Mouse (Mus musculus) erythroblast, embryonic 14.5 days (primary cell): ENCODE measurements around the gene Il18rap. TPM values are rescaled to one million over a fixed set of nuclear protein-coding genes. Genes with fewer than 3 reads are reported as not detected.
"Not testable (repeated sequence)": the region's sequence is repeated elsewhere in the genome, so short reads cannot be mapped to it uniquely, and the experiment has no call there.

Experiments
- H3K27me3 ChIP-seq: 2 replicates; pipeline ENCODE4 v1.6.1; 2012; ENCODE audit warnings: inconsistent platforms; ENCODE audit not compliant: control insufficient read depth
- H3K36me3 ChIP-seq: 2 replicates; pipeline ENCODE4 v1.6.1; 2012; ENCODE audit warnings: mild to moderate bottlenecking, inconsistent platforms; ENCODE audit not compliant: control insufficient read depth
- H3K4me1 ChIP-seq: 2 replicates; pipeline ENCODE4 v1.6.1; 2012; ENCODE audit warnings: inconsistent platforms; ENCODE audit not compliant: control insufficient read depth
- H3K4me3 ChIP-seq: replicated peaks from 2 replicates; pipeline ENCODE3; 2012; ENCODE audit warnings: moderate library complexity, mild to moderate bottlenecking, inconsistent platforms
- H3K9me3 ChIP-seq: 2 replicates; pipeline ENCODE4 v1.6.1; 2012; ENCODE audit warnings: low read length, inconsistent platforms, mixed read lengths; ENCODE audit not compliant: control insufficient read depth
- GATA1 ChIP-seq: IDR thresholded peaks from 2 replicates; pipeline ENCODE4 v1.6.1; 2012; ENCODE audit warnings: low read length, inconsistent platforms, mixed read lengths
- TAL1 ChIP-seq: IDR thresholded peaks from 3 replicates; pipeline ENCODE4 v1.6.1; 2012; ENCODE audit warnings: low read length, inconsistent platforms, mixed read lengths
- polyA plus RNA-seq: library from polyadenylated mRNA; stranded (reverse); fragments of >175 nt; gene quantifications from 2 replicates; pipeline ENCODE4 v1.2.3, GENCODE M21; 2012

Il18rap gene
- polyA plus RNA-seq, 1 experiment: 0.01 TPM

DNA sequence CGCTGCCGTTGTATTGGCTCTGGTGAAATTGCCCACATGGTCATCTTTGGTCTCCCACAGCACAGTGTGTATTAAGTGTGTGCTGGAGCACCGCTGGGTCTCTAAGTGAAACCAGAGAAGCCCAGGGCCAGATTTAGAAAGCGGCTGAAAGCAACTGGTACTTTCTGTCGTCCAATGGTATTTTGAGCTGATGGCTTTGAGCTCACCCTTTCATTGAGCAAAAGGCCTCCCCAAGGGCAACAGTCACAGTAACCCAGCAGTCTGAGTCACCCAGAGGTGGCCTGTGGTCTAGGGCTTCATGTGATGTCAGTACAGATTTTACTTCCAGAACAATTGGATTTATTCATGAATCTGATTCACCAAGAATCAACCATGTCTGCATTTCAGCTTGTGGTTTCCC, 71.6 kb downstream of the Il18rap start:
- H3K4me3 ChIP-seq: no peak overlapping the region
- H3K36me3 ChIP-seq: no peaks in the 10 kb centered on the region
- no peak for TF ChIP-seq TAL1
- no peak for TF ChIP-seq GATA1
- H3K27me3 ChIP-seq: no peaks in the 10 kb centered on the region
- H3K9me3 ChIP-seq: no peaks in the 10 kb centered on the region
- H3K4me1 ChIP-seq: no peaks in the 10 kb centered on the region

DNA sequence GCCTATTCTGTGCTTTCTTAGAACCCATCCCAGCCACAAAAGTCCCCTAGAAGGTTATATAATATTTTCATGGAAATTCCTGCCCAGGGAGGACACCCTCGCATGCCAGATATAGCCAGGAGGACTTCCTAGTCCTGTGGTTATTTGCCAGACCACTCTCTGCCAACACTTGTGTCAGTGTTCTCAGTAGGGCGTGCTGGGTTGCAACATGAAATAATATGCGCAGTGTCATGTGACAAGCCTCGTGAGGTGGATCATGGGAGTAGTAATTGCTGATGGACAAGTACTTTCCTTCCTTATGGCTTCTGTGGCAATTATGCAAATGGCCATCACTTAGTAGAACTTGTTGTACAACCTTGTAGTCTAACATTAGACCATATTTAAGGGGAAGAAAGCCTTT, 75.8 kb downstream of the Il18rap start:
- H3K4me1 ChIP-seq: no peaks in the 10 kb centered on the region
- no peaks in the 10 kb centered on the region for H3K27me3 ChIP-seq
- H3K4me3 ChIP-seq: no peak overlapping the region
- no peaks in the 10 kb centered on the region for H3K36me3 ChIP-seq
- TF ChIP-seq GATA1 (no peak), TAL1 (no peak)
- no peaks in the 10 kb centered on the region for H3K9me3 ChIP-seq

DNA sequence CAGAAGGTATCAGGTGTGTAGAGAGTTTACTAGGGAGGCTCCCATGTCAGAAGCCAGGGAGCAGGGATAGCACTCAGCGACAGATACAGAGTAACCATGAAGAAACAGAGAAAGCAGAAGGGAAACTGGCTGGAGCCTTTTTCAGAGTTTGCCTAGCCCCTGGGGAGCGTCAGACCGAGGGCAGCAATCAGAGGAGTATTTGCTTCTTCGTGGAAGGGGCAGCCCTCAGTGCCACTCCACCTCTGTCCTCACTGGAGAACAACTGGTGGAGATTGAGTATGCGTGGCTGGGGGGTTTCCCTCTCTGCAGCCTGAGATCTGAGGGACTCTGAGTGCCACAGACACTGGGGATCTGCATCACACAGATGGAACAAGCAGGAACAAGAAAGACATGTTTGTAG, 82.7 kb downstream of the Il18rap start:
- Histone ChIP-seq H3K4me3 (no peak overlapping the region), H3K9me3 (no peaks in the 10 kb centered on the region), H3K27me3 (no peaks in the 10 kb centered on the region), H3K36me3 (no peaks in the 10 kb centered on the region), H3K4me1 (no peaks in the 10 kb centered on the region)
- TF ChIP-seq GATA1 (no peak), TAL1 (no peak)

DNA sequence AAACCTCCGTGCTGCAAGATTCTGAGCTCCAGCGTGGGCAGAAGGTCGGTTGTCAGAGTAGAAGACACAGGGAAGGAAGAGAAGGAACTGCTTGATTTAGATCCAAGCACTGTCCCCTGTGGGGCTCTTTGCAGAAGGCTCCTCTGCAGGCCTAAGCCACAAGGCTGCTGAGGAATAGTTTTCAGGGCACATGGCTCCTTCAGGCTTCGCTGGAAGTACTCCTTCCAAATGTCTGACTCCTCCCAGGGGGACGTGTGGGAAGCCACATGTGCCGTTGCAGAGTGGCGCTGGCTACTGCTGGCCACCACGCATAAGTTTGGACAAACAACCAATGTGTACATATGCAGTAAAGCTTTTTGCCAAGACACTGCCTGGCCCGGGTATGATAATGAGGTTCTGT, 84.5 kb downstream of the Il18rap start:
- not testable (repeated sequence) for H3K4me1 ChIP-seq, H3K36me3 ChIP-seq, H3K9me3 ChIP-seq, H3K27me3 ChIP-seq, H3K4me3 ChIP-seq

DNA sequence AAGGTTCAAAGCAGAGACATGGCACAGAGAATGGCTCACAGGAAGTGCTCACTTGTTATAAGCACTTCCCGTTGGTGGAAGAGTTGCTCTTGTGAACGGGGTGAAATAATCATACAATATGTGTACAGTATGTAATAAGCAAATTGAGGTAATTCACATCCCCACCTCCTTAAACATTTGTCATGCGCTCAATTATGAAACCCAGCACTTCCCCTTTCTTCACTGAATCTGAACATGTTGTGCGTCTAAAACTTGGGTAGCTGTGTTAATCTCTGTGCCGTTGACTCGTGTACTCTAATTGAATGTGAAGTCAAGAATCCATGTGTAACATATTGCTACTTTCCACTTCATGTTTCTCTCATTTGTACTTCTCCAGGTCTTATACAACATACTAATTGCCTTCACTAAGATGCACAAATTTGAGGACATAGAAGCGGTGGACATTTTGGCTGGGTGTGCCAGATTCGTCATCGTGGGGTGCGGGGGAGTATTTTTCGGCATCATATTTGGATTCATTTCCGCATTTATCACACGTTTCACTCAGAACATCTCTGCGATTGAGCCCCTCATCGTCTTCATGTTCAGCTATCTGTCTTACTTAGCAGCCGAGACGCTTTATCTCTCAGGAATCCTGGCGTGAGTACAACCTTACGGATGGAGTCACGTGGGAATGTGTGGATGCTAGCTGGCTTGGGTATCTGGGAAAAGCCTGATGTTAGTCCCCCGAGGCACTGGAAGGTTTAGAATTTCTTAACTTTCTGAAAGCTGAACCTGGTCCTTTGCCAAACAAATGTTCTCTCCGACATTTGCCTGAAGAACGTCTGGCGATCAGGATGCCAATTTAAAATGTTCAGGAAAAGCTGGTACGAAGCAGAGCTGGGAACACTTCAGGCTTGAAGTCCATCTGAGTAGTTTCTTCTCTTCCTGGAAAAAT, 85.5 kb downstream of the Il18rap start:
- H3K9me3 ChIP-seq: no peaks in the 10 kb centered on the region
- H3K36me3 ChIP-seq: no peaks in the 10 kb centered on the region
- TF ChIP-seq TAL1: no peak
- no peak for TF ChIP-seq GATA1
- H3K27me3 ChIP-seq: no peaks in the 10 kb centered on the region
- H3K4me3 ChIP-seq: no peak overlapping the region
- no peaks in the 10 kb centered on the region for H3K4me1 ChIP-seq

Other genes starting within 250 kb of the Il18rap start
- gene Il1rl2, start 190.8 kb upstream of the Il18rap start, polyA plus RNA-seq: 0.01 TPM in 1 of 2 replicates, not detected in the other
- gene Il1rl1, start 85.8 kb upstream of the Il18rap start, polyA plus RNA-seq: 0.05 and 0.08 TPM in 2 replicates
- gene Il18r1, start 49.8 kb upstream of the Il18rap start, polyA plus RNA-seq: not detected in 2 replicates
- gene Slc9a4, start 64.7 kb downstream of the Il18rap start, polyA plus RNA-seq: not detected in 2 replicates
- gene Slc9a2, start 165.2 kb downstream of the Il18rap start, polyA plus RNA-seq: not detected in 2 replicates